Mouse (Mus musculus): ENCODE data around the gene Arhgef18.

Arhgef18 gene

GRCm38 (mm10) chr8:3500235-3501090, 107.7 kb downstream of the Arhgef18 start, which contains the start of gene Mcoln1:
Gene Mcoln1 (plus strand): TSS chr8:3500457.
- ATAC-seq (ENCODE audit: low TSS enrichment) = peak; percentile 71

DNA sequence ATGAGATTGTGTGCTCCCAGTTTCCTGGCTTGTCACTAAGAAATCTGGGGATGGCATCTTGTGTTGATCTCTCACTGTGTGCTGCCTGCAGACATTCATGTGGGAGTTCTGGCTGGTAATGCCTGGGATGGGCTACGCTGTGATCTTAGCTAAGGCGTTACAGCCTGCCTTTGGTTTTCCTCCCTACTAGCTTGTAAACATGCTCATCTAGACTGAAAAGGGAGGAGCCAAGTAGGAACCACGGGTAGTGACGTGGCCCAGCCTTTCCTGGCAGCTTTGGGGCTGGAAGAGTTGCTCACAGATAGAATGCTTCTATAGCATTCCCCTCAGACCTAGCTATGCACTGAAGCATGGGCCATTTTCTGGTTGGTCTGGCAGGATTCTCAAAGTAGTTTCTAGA, 109.4 kb downstream of the Arhgef18 start:
- peak; percentile 39; the same call in 1 of the 2 replicates for ATAC-seq (ENCODE audit: low TSS enrichment)

Measured in frontal cortex, adult (tissue).